Mouse (Mus musculus): Measurements from ENCODE around the gene 3110040M04Rik.
A peak's percentile ranks its signal among the peaks of the same experiment; 100 is the strongest.

DNA sequence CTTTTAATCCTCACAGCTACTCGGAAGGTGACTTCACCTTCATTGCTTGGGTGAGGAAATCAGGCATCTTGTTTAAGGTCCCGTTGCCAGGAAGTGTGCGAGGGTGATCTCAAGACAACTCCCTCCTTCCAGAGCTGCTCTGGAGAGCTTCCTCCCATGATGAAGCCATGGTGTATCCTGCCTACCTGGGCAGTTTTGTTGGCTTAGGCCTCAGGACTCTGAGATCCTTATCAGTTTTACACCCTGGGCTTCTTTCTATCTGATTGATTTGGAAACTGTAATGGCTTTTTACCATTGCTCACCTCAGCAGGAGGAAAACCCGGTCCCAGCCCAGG, 26.0 kb upstream of the 3110040M04Rik start:
- TF ChIP-seq CTCF (IDR thresholded peaks at IDR 0.05 in 2 of 3, conservative IDR thresholded peaks at IDR 0.05 in 1 of 3; ENCODE audit: control insufficient read depth in 1 of 3, insufficient read depth in 1 of 3, low read depth in 2 of 3, low read length in 3 of 3, poor library complexity in 1 of 3, severe bottlenecking in 1 of 3) (no peak), EP300 (IDR thresholded peaks at IDR 0.05; ENCODE audit: low read depth in 1 of 2, low read length in 2 of 2) (no peak), TCF12 (IDR thresholded peaks at IDR 0.05; ENCODE audit: low read depth, low read length) (0 out of 2 replicates have a peak, but pooled peaks have one; percentile 4), POLR2AphosphoS2 (IDR thresholded peaks at IDR 0.05; ENCODE audit: low read length) (peak; percentile 34; the same call in 1 of the 2 replicates), ZNF384 (IDR thresholded peaks at IDR 0.05; ENCODE audit: low read depth, low read length) (no peak), MAX (IDR thresholded peaks at IDR 0.05; ENCODE audit: low read length) (0 out of 2 replicates have a peak, but pooled peaks have one; percentile 30), POLR2AphosphoS5 (IDR thresholded peaks at IDR 0.05; ENCODE audit: borderline replicate concordance, low read depth, low read length) (no peak), MAZ (IDR thresholded peaks at IDR 0.05; ENCODE audit: low read depth, low read length) (no peak), TAL1 (IDR thresholded peaks at IDR 0.05; ENCODE audit: low read length) (no peak)

Measured in MEL (cell line).